Mouse (Mus musculus) bone marrow, adult 2 months (tissue): ENCODE data around the gene Lmntd1.

Experiments
- CTCF ChIP-seq: fragments of 200-500 bp; IDR thresholded peaks from 2 replicates; pipeline ENCODE4 v1.5.1; 2011; ENCODE audit warnings: low read length, control low read depth; ENCODE audit not compliant: control insufficient read depth, insufficient read depth
- POLR2A ChIP-seq: fragments of 200-500 bp; IDR thresholded peaks from 2 replicates; pipeline ENCODE4 v1.6.1; 2011; ENCODE audit warnings: low read depth, mild to moderate bottlenecking, control low read depth, low read length, borderline replicate concordance; ENCODE audit not compliant: control insufficient read depth

- TF ChIP-seq POLR2A = no peak
- TF ChIP-seq CTCF = no peak
These were observed 144.7 kb downstream of the Lmntd1 start for GRCm38 (mm10) chr6:145469260-145469943.
